Mouse (Mus musculus) neural tube, embryonic 10.5 days (tissue): ENCODE measurements at regions not wholly inside any gene's neighbourhood (a gene's known extent, or its start where the extent isn't known, plus 50 kb on each side); places are given as distances from the start of the nearest gene placed in this dataset.

ENCODE experiments used
- DNase-seq: peaks from one replicate; pipeline ENCODE4 v3.0.0-alpha.2; 2017; ENCODE audit warnings: low spot score; ENCODE audit errors: extremely low spot score

GRCm38 (mm10) chr14:25223091-25223490, 235.9 kb upstream of the Zmiz1 start:
- no peak for DNase-seq

GRCm38 (mm10) chr14:25225214-25225613, 233.8 kb upstream of the Zmiz1 start:
- no peak for DNase-seq

- peak; percentile 64 for DNase-seq
Measured at GRCm38 (mm10) chr14:25226155-25226839, 232.7 kb upstream of the Zmiz1 start.

GRCm38 (mm10) chr14:25226840-25227506, 232.0 kb upstream of the Zmiz1 start:
- no peak for DNase-seq

GRCm38 (mm10) chr14:25228321-25229047, 230.5 kb upstream of the Zmiz1 start:
- no peak for DNase-seq

- DNase-seq = no peak
Measured at GRCm38 (mm10) chr14:25229569-25229968, 229.4 kb upstream of the Zmiz1 start.

GRCm38 (mm10) chr14:25231881-25232280, 227.1 kb upstream of the Zmiz1 start:
- no peak for DNase-seq

- no peak for DNase-seq
Measured at GRCm38 (mm10) chr14:25236421-25236973, 222.5 kb upstream of the Zmiz1 start.

GRCm38 (mm10) chr14:25239335-25239960, 219.5 kb upstream of the Zmiz1 start:
- no peak for DNase-seq

GRCm38 (mm10) chr14:25242753-25243152, 216.2 kb upstream of the Zmiz1 start:
- no peak for DNase-seq

GRCm38 (mm10) chr14:25243289-25243688, 215.7 kb upstream of the Zmiz1 start:
- DNase-seq = no peak

- DNase-seq = no peak
Measured at GRCm38 (mm10) chr14:25243698-25244097, 215.3 kb upstream of the Zmiz1 start.

- DNase-seq = no peak
Measured at GRCm38 (mm10) chr14:25244841-25245240, 214.1 kb upstream of the Zmiz1 start.

GRCm38 (mm10) chr14:25245691-25246090, 213.3 kb upstream of the Zmiz1 start:
- DNase-seq = no peak

- DNase-seq = no peak
Measured at GRCm38 (mm10) chr14:25248941-25249340, 210.0 kb upstream of the Zmiz1 start.

GRCm38 (mm10) chr14:25253016-25253850, 205.8 kb upstream of the Zmiz1 start:
- no peak for DNase-seq

GRCm38 (mm10) chr14:25263121-25263520, 195.9 kb upstream of the Zmiz1 start:
- DNase-seq = no peak

- DNase-seq = no peak
Measured at GRCm38 (mm10) chr14:25266846-25267245, 192.1 kb upstream of the Zmiz1 start.

GRCm38 (mm10) chr14:25268090-25268631, 190.8 kb upstream of the Zmiz1 start:
- no peak for DNase-seq

- no peak for DNase-seq
Measured at GRCm38 (mm10) chr14:25270227-25270876, 188.6 kb upstream of the Zmiz1 start.
